Mouse (Mus musculus): ENCODE results near the gene Ldlrad3. TPM values are rescaled to one million over a fixed set of nuclear protein-coding genes. Genes with fewer than 3 reads are reported as not detected.

Gene Ldlrad3
- polyA plus RNA-seq, 1 experiment from 2014 or later = 35.9 TPM

GRCm38 (mm10) chr2:102121440-102122145, 64.6 kb downstream of the Ldlrad3 start:
- H3K4me2 ChIP-seq = peak overlapping the region; percentile 8; the same call in 1 of the 2 replicates
- no peaks in the 10 kb centered on the region for H3K36me3 ChIP-seq (ENCODE audit: poor library complexity, severe bottlenecking)
- ATAC-seq = peak; percentile 50
- H3K9me3 ChIP-seq (replicated peaks) = no peaks in the 10 kb centered on the region
- no peaks in the 10 kb centered on the region for H3K27me3 ChIP-seq
- H3K27ac ChIP-seq = peak overlapping the region; percentile 53
- H3K9ac ChIP-seq = no peak overlapping the region
- whole genome bisulfite sequencing = 45% methylated on average over 4 of the region's 4 CpGs
- peaks cover 60% of the 10 kb centered on the region for H3K4me1 ChIP-seq
- no peak overlapping the region for H3K4me3 ChIP-seq

GRCm38 (mm10) chr2:102119751-102120505, 66.3 kb downstream of the Ldlrad3 start:
- Histone ChIP-seq H3K36me3 (ENCODE audit: poor library complexity, severe bottlenecking) (no peaks in the 10 kb centered on the region), H3K4me2 (no peak overlapping the region), H3K27ac (no peak overlapping the region), H3K9ac (no peak overlapping the region), H3K27me3 (no peaks in the 10 kb centered on the region), H3K4me1 (peaks cover 61% of the 10 kb centered on the region), H3K9me3 (replicated peaks) (no peaks in the 10 kb centered on the region), H3K4me3 (no peak overlapping the region)
- 65% methylated on average over 12 of the region's 12 CpGs for WGBS
- no peak for ATAC-seq

DNA sequence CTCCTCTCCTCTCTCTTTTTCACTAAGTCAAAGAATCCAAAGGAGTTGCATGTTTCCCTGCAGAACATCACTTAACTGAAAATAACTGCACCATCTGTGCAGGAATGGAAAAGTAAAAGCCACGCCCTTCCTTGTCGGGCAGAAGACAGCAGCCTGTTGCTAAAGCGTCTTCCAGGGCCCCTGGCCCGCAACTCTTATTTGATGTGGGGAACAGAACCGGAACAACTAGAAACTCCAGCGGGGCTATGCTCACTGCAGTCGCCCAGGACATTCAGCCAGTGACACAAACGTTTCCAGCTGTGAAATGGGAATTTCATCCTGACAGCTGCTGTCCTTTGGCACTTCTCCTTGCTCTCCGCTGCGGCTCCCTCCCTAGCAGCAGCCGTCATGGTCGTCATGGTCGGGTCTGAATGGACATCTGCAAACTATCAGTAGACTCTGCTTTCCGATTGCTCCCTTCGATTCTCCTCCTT, 67.2 kb downstream of the Ldlrad3 start:
- 58% methylated on average over 15 of the region's 15 CpGs for WGBS
- peaks cover 61% of the 10 kb centered on the region for H3K4me1 ChIP-seq
- H3K9ac ChIP-seq = no peak overlapping the region
- no peak overlapping the region for H3K4me2 ChIP-seq
- no peak overlapping the region for H3K27ac ChIP-seq
- ATAC-seq = no peak
- H3K36me3 ChIP-seq (ENCODE audit: poor library complexity, severe bottlenecking) = no peaks in the 10 kb centered on the region
- H3K27me3 ChIP-seq = no peaks in the 10 kb centered on the region
- no peaks in the 10 kb centered on the region for H3K9me3 ChIP-seq (replicated peaks)
- H3K4me3 ChIP-seq = no peak overlapping the region

GRCm38 (mm10) chr2:102117402-102117760, 68.8 kb downstream of the Ldlrad3 start:
- no peaks in the 10 kb centered on the region for H3K36me3 ChIP-seq (ENCODE audit: poor library complexity, severe bottlenecking)
- H3K4me3 ChIP-seq = no peak overlapping the region
- peaks cover 56% of the 10 kb centered on the region for H3K4me1 ChIP-seq
- H3K4me2 ChIP-seq = no peak overlapping the region
- 27% methylated on average over 6 of the region's 6 CpGs for WGBS
- H3K9me3 ChIP-seq (replicated peaks) = no peaks in the 10 kb centered on the region
- no peak overlapping the region for H3K9ac ChIP-seq
- no peak for ATAC-seq
- H3K27ac ChIP-seq = 0 out of 2 replicates have a peak overlapping the region, but pooled peaks have one; percentile 1
- H3K27me3 ChIP-seq = no peaks in the 10 kb centered on the region

- Histone ChIP-seq H3K4me2 (no peak overlapping the region), H3K27me3 (no peaks in the 10 kb centered on the region), H3K4me3 (no peak overlapping the region), H3K9ac (no peak overlapping the region), H3K4me1 (peaks cover 52% of the 10 kb centered on the region), H3K9me3 (replicated peaks) (no peaks in the 10 kb centered on the region), H3K36me3 (ENCODE audit: poor library complexity, severe bottlenecking) (no peaks in the 10 kb centered on the region), H3K27ac (peak overlapping the region; percentile 10; the same call in 1 of the 2 replicates)
- WGBS = 49% methylated on average over 9 of the region's 9 CpGs
- peak; percentile 19; the same call in 1 of the 2 replicates for ATAC-seq
Measured at GRCm38 (mm10) chr2:102116521-102117401, 69.4 kb downstream of the Ldlrad3 start.

DNA sequence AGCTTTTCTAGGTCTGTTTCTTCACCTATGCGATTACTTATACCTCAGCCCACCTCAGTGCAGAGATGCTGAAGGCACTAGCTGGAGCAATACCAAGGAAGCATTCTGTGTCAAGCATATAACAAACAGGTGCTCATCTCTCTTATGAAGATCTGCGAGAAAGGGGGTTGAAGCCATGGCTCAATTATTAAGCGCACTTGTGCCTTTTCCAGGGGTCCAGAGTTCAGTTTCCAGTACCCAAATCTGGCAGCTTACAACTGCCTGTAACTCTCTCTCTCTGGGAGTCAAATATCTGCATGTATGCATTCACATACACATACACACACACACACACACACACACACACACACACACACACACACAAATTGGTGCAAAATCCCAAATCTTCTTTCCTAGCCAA, 72.4 kb downstream of the Ldlrad3 start:
- Histone ChIP-seq H3K4me3 (no peak overlapping the region), H3K4me1 (peaks cover 27% of the 10 kb centered on the region), H3K4me2 (no peak overlapping the region), H3K27me3 (no peaks in the 10 kb centered on the region), H3K36me3 (ENCODE audit: poor library complexity, severe bottlenecking) (peaks cover 17% of the 10 kb centered on the region; the same call in 1 of the 2 replicates), H3K9ac (no peak overlapping the region), H3K9me3 (replicated peaks) (no peaks in the 10 kb centered on the region), H3K27ac (no peak overlapping the region)
- 94% methylated on average over 3 of the region's 3 CpGs for WGBS
- no peak for ATAC-seq

DNA sequence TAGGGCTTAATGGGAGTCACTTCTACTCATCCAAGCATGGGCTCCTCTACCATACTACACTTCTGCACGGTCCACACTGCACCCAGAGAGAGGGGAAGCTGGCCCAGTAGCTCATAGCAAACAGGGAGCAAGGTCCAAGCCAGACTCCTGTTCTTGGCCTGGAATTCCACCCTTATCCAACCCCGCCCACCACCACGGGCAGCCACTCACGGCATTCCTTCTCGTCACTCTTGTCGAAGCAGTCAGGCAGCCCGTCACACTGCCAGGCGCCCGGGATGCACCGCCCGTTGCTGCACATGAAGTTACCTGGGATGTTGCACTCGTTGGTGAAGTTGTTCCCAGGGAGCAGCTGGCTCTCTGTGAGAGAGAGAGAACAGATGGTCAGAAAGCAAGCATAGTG, 72.9 kb downstream of the Ldlrad3 start:
- Histone ChIP-seq H3K9me3 (replicated peaks) (no peaks in the 10 kb centered on the region), H3K4me3 (no peak overlapping the region), H3K36me3 (ENCODE audit: poor library complexity, severe bottlenecking) (peaks cover 17% of the 10 kb centered on the region; the same call in 1 of the 2 replicates), H3K4me1 (peaks cover 27% of the 10 kb centered on the region), H3K27me3 (no peaks in the 10 kb centered on the region), H3K9ac (no peak overlapping the region), H3K4me2 (no peak overlapping the region), H3K27ac (no peak overlapping the region)
- WGBS = 79% methylated on average over 12 of the region's 12 CpGs
- ATAC-seq = no peak

- Histone ChIP-seq H3K27ac (no peak overlapping the region), H3K4me3 (no peak overlapping the region), H3K9me3 (replicated peaks) (no peaks in the 10 kb centered on the region), H3K9ac (no peak overlapping the region), H3K4me1 (peaks cover 18% of the 10 kb centered on the region), H3K27me3 (no peaks in the 10 kb centered on the region), H3K4me2 (no peak overlapping the region), H3K36me3 (ENCODE audit: poor library complexity, severe bottlenecking) (peaks cover 17% of the 10 kb centered on the region; the same call in 1 of the 2 replicates)
- no peak for ATAC-seq
- WGBS = 74% methylated on average over 13 of the region's 13 CpGs
Measured at GRCm38 (mm10) chr2:102111906-102112499, 74.2 kb downstream of the Ldlrad3 start.

- H3K9me3 ChIP-seq (replicated peaks) = no peaks in the 10 kb centered on the region
Measured at GRCm38 (mm10) chr2:102110306-102110705, 75.9 kb downstream of the Ldlrad3 start.

GRCm38 (mm10) chr2:102107280-102107679, 78.9 kb downstream of the Ldlrad3 start:
- no peaks in the 10 kb centered on the region for H3K9me3 ChIP-seq (replicated peaks)
- no peak overlapping the region for H3K9ac ChIP-seq
- peaks cover 17% of the 10 kb centered on the region; the same call in 1 of the 2 replicates for H3K36me3 ChIP-seq (ENCODE audit: poor library complexity, severe bottlenecking)
- no peak overlapping the region for H3K4me2 ChIP-seq
- no peak overlapping the region for H3K4me3 ChIP-seq
- WGBS = 63% methylated on average over 6 of the region's 6 CpGs
- H3K27ac ChIP-seq = no peak overlapping the region
- H3K27me3 ChIP-seq = no peaks in the 10 kb centered on the region
- peak; percentile 48; the same call in 1 of the 2 replicates for ATAC-seq
- H3K4me1 ChIP-seq = peaks cover 7% of the 10 kb centered on the region

More at GRCm38 (mm10) chr2:102110306-102110705, 75.9 kb downstream of the Ldlrad3 start:
- H3K4me2 ChIP-seq = no peak overlapping the region
- peaks cover 7% of the 10 kb centered on the region for H3K4me1 ChIP-seq
- no peak overlapping the region for H3K9ac ChIP-seq
- 96% methylated on average over 2 of the region's 2 CpGs for WGBS
- no peaks in the 10 kb centered on the region for H3K27me3 ChIP-seq
- no peak overlapping the region for H3K27ac ChIP-seq
- H3K36me3 ChIP-seq (ENCODE audit: poor library complexity, severe bottlenecking) = peaks cover 17% of the 10 kb centered on the region; the same call in 1 of the 2 replicates
- no peak for ATAC-seq
- H3K4me3 ChIP-seq = no peak overlapping the region

DNA sequence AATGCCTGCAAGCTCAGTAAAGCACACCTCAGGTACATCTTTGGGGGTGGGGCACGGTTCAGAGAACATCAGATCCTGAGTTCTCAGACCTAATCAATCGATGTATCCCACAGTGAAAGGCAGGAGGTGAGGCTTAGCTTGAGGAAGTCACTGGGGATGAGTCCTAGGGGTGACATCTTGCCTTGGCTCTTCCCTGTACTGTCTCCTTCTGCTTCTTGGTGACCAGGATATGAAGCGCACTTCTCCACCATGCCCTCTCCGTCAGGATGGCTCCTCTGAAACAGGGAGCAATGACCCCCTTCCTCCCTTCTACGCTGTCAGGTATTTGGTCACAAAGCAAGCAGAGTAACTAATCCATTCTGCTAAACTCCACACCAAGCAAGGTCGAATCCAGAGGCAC, 79.5 kb downstream of the Ldlrad3 start:
- H3K27me3 ChIP-seq = no peaks in the 10 kb centered on the region
- H3K9me3 ChIP-seq (replicated peaks) = no peaks in the 10 kb centered on the region
- 0 out of 2 replicates have a peak, but pooled peaks have one; percentile 48 for ATAC-seq
- H3K4me2 ChIP-seq = no peak overlapping the region
- peaks cover 5% of the 10 kb centered on the region for H3K4me1 ChIP-seq
- no peak overlapping the region for H3K27ac ChIP-seq
- H3K9ac ChIP-seq = no peak overlapping the region
- H3K4me3 ChIP-seq = no peak overlapping the region
- peaks cover 17% of the 10 kb centered on the region; the same call in 1 of the 2 replicates for H3K36me3 ChIP-seq (ENCODE audit: poor library complexity, severe bottlenecking)
- 95% methylated on average over 6 of the region's 6 CpGs for WGBS
